Mouse (Mus musculus) ES-Bruce4 (cell line): Measurements from ENCODE around the gene Esrrg. TPM values are rescaled to one million over a fixed set of nuclear protein-coding genes. Genes with fewer than 3 reads are reported as not detected.

ENCODE experiments used
- H3K27ac ChIP-seq: 2 replicates; pipeline ENCODE4 v1.5.1; 2012; ENCODE audit warnings: low read length, inconsistent platforms; ENCODE audit not compliant: insufficient read depth
- H3K27me3 ChIP-seq: 2 replicates; pipeline ENCODE4 v1.6.1; 2012; ENCODE audit warnings: mild to moderate bottlenecking, low read length, inconsistent platforms; ENCODE audit not compliant: control insufficient read depth, poor library complexity, insufficient read depth, severe bottlenecking
- H3K36me3 ChIP-seq: 2 replicates; pipeline ENCODE4 v1.6.1; 2012; ENCODE audit warnings: inconsistent platforms, mild to moderate bottlenecking, low read length, moderate library complexity; ENCODE audit not compliant: control insufficient read depth, poor library complexity, insufficient read depth, severe bottlenecking
- H3K4me1 ChIP-seq: one replicate; pipeline ENCODE4 v1.8.1; 2011; ENCODE audit warnings: low read length; ENCODE audit not compliant: control insufficient read depth, insufficient read depth
- H3K4me3 ChIP-seq: 2 replicates; pipeline ENCODE4 v1.5.1; 2011; ENCODE audit warnings: low read depth, mild to moderate bottlenecking, low read length
- H3K9ac ChIP-seq: 2 replicates; pipeline ENCODE4 v1.6.1; 2012; ENCODE audit warnings: low read depth, mild to moderate bottlenecking, inconsistent platforms; ENCODE audit not compliant: poor library complexity, severe bottlenecking
- H3K9me3 ChIP-seq: replicated peaks from 2 replicates; pipeline ENCODE4 v1.6.1; 2012; ENCODE audit warnings: mild to moderate bottlenecking, low read length, inconsistent platforms; ENCODE audit not compliant: control insufficient read depth, poor library complexity, insufficient read depth, severe bottlenecking
- CTCF ChIP-seq: IDR thresholded peaks from one replicate; pipeline ENCODE4 v1.8.1; 2011; ENCODE audit warnings: low read depth, low read length
- EP300 ChIP-seq: IDR thresholded peaks from 2 replicates; pipeline ENCODE4 v1.6.1; 2011; ENCODE audit warnings: low read depth, low read length; ENCODE audit not compliant: insufficient read depth
- POLR2A ChIP-seq: IDR thresholded peaks from one replicate; pipeline ENCODE4 v1.8.1; 2011; ENCODE audit warnings: low read length; ENCODE audit not compliant: insufficient read depth
- polyA plus RNA-seq: library from polyadenylated mRNA; stranded (reverse); fragments of >200 nt; gene quantifications from 2 replicates; pipeline ENCODE4 v1.2.4, GENCODE M21; 2011; ENCODE audit warnings: low read depth; ENCODE audit not compliant: missing spikeins, insufficient read depth, insufficient read length

Gene Esrrg
- polyA plus RNA-seq, 1 experiment, result not detected

- no peak for TF ChIP-seq EP300
- TF ChIP-seq POLR2A, result no peak
- no peak for TF ChIP-seq CTCF
- no peak overlapping the region for H3K27ac ChIP-seq
Observed at GRCm38 (mm10) chr1:188118125-188118524, 509.5 kb downstream of the Esrrg start.

GRCm38 (mm10) chr1:188119806-188120205 is 511.2 kb downstream of the Esrrg start:
- Histone ChIP-seq H3K9me3 (no peaks in the 10 kb centered on the region), H3K4me3 (no peak overlapping the region), H3K4me1 (no peaks in the 10 kb centered on the region), H3K27me3 (no peaks in the 10 kb centered on the region), H3K36me3 (no peaks in the 10 kb centered on the region), H3K9ac (no peak overlapping the region), H3K27ac (no peak overlapping the region)
- TF ChIP-seq CTCF, result no peak
- no peak for TF ChIP-seq EP300
- no peak for TF ChIP-seq POLR2A

More at GRCm38 (mm10) chr1:188118125-188118524, 509.5 kb downstream of the Esrrg start:
- Histone ChIP-seq H3K9me3 (no peaks in the 10 kb centered on the region), H3K4me3 (no peak overlapping the region), H3K27me3 (no peaks in the 10 kb centered on the region), H3K4me1 (no peaks in the 10 kb centered on the region), H3K9ac (no peak overlapping the region), H3K36me3 (no peaks in the 10 kb centered on the region)

DNA sequence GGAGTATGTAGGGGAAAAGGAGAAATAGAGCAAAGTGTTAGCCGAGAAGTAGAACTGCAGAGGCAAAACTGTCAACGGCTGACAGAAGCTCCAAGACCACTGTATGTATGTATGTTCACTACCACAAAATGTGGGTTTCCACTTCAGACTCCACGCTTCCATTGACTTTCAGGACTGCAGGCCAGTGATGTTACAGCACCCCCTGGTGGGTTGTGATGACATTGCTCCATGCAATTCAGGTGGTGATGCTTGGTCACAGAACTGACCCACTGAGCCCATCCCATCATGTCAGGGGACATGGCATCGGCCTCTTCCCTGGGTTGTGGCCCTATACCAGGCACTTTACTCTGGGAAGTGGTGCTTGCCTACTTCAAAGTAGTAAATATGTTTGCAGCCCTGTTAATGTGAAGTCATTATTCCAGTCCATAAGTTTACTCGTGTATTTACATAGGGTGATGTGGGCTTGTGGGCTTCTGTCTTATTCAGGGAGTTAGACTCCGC is 517.0 kb downstream of the Esrrg start:
- H3K27ac ChIP-seq, result no peak overlapping the region
- H3K4me3 ChIP-seq, result no peak overlapping the region
- no peaks in the 10 kb centered on the region for H3K36me3 ChIP-seq
- no peak overlapping the region for H3K9ac ChIP-seq
- H3K4me1 ChIP-seq, result no peaks in the 10 kb centered on the region
- no peaks in the 10 kb centered on the region for H3K9me3 ChIP-seq
- TF ChIP-seq EP300 (no peak), CTCF (no peak), POLR2A (no peak)
- no peaks in the 10 kb centered on the region; the same call in 1 of the 2 replicates for H3K27me3 ChIP-seq

- no peak for TF ChIP-seq EP300
- no peak for TF ChIP-seq POLR2A
- TF ChIP-seq CTCF, result no peak
- no peaks in the 10 kb centered on the region for H3K36me3 ChIP-seq
- no peaks in the 10 kb centered on the region for H3K27me3 ChIP-seq
- no peak overlapping the region for H3K9ac ChIP-seq
- no peaks in the 10 kb centered on the region for H3K4me1 ChIP-seq
- no peaks in the 10 kb centered on the region for H3K9me3 ChIP-seq
- no peak overlapping the region for H3K4me3 ChIP-seq
- no peak overlapping the region for H3K27ac ChIP-seq
Observed at GRCm38 (mm10) chr1:188136126-188136525, 527.5 kb downstream of the Esrrg start.

GRCm38 (mm10) chr1:188139473-188139872 is 530.9 kb downstream of the Esrrg start:
- no peak overlapping the region for H3K9ac ChIP-seq
- no peaks in the 10 kb centered on the region for H3K4me1 ChIP-seq
- TF ChIP-seq CTCF (no peak), EP300 (no peak), POLR2A (no peak)
- H3K27ac ChIP-seq, result no peak overlapping the region
- no peaks in the 10 kb centered on the region for H3K9me3 ChIP-seq
- no peaks in the 10 kb centered on the region for H3K36me3 ChIP-seq
- no peak overlapping the region for H3K4me3 ChIP-seq
- no peaks in the 10 kb centered on the region for H3K27me3 ChIP-seq

DNA sequence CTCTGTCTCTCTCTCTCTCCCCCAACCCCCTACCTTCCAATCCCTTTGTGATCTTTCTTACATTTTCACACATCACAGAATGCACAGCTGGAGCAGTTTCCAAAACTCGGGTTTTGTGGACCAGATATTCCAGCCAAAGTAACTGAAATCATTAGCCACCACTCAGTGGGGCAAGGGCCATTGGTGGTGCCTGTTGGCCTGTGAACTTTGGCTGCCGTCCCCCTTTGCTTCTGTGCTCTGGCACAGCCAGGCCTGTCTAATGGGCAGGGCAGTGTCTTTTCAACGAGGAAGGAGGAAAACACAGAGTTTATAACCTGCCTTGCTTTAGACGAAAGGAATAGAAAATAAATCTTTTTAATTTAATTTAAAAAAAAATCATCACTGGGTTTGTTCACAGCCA is 531.6 kb downstream of the Esrrg start:
- H3K4me3 ChIP-seq, result no peak overlapping the region
- no peaks in the 10 kb centered on the region for H3K36me3 ChIP-seq
- no peaks in the 10 kb centered on the region for H3K27me3 ChIP-seq
- no peak overlapping the region for H3K9ac ChIP-seq
- H3K4me1 ChIP-seq, result no peaks in the 10 kb centered on the region
- H3K9me3 ChIP-seq, result no peaks in the 10 kb centered on the region
- no peak overlapping the region for H3K27ac ChIP-seq
- no peak for TF ChIP-seq EP300
- no peak for TF ChIP-seq CTCF
- TF ChIP-seq POLR2A, result no peak
